Mouse (Mus musculus): Measurements from ENCODE around the gene Lrmda.

DNA sequence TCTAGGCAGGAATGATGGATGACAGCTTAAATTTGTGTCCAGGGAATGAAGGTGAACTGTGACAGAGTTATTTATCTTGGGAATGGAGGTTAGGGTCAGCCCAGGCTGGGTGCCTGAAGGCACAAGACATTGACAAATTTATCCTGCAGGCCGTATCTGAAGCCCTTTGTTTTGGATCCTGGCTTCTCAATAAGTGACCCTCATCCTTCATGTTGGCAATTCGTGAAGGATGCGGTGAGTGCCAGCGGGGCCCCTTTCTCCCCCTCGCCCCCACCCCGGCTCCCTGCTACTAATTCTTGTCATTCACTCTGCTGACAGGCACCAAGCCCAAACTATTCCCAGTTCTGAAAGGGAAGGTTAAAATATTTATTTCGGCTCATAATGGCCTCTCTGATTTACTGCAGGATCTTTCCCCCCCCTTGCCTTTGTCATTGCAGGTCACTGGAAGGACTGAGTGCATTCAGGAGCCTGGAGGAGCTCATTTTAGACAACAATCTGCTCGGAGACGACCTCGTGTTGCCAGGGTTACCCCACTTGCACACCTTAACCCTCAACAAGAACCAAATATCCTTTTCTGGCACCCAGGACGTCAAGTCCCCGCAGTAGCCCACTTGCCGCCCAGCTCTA, 558.0 kb downstream of the Lrmda start:
- no peak for TF ChIP-seq CTCF (IDR thresholded peaks at IDR 0.05; ENCODE audit: low read depth, low read length)
- TF ChIP-seq POLR2A (IDR thresholded peaks at IDR 0.05; ENCODE audit: extremely low read depth, insufficient read depth, low read length), result no peak

All from liver, adult 2 months (tissue).